In the genomic region with DNA sequence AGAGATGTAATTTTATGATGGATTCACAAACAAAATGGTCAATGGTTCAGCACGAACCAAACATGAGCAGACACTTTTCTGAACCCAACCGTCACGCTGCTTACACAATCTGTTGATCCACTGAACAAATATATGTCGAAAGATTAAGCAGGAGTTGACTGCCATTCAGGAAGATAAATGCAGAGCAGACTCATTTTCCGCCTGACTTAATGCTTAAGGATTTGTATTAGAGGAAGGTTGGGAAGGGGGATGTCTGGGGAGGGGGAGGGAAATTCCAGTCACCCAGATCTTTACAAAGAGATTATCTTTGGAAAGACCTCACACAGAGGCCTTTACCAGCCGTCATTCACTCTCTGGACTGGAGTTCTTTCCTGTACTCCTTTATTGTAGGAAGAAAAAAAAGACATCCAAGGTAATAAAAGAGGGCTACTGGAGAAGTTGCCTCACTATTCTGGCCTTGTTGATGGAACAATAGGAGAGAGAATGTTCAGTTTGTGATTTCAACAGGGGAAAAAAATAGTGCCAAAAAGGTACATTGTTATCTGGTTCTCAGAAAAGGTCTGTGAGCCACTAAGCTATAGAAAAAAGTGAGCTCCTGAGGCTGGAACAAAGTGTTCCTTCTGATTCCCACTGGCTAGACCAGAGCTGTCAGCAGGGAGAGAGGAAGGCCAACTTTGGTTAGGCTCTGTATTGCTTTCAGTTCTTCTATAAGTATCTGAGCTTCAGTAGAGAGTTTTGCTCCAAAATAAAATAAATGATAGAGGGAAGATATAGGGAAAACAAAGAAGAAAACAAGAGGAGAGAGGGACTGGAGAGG, we compare ENCODE assay signal across 11 mouse cellular contexts.
DNase-seq lines count a peak whose midpoint lies in the region; ATAC-seq lines count a peak whose summit lies in the region.
"Had no signal": no experiment of that assay in that cellular context is flagged by ENCODE, and none has a peak within 500 bp of the region (broad histone marks: within the 10 kb centered on the region; RNA-seq: fewer than 3 reads in every experiment).

No protein-coding gene starts in this region.

- intact Hi-C loops in left cerebral cortex, postnatal 25 days (cut with DNase I) = loop anchor here (10.0 kb wide), 1 partner anchor 995 kb away; no protein-coding TSS in a partner anchor

- 23% methylated on average over 6 of the region's 6 CpGs for WGBS in heart, embryonic 12.5 days
- WGBS in hindbrain, embryonic 14.5 days = 6% methylated on average over 6 of the region's 6 CpGs
- WGBS in midbrain, embryonic 14.5 days = 3% methylated on average over 6 of the region's 6 CpGs

- H3K4me3 ChIP-seq in heart, embryonic 12.5 days = no peak overlapping the region
- H3K4me3 ChIP-seq in hindbrain, embryonic 14.5 days (replicated peaks; ENCODE audit: low read length) = no peak overlapping the region
- no peak overlapping the region for H3K4me3 ChIP-seq in midbrain, embryonic 14.5 days (replicated peaks; ENCODE audit: low read depth, low read length)
- H3K4me3 ChIP-seq: heart, adult 2 months; limb, embryonic 13.5 days had no signal

- no peak for ATAC-seq in heart, embryonic 12.5 days (ENCODE audit: insufficient number of reproducible peaks, low FRiP score)
- peak; percentile 59; the same call in 1 of the 2 replicates for ATAC-seq in hindbrain, embryonic 14.5 days (ENCODE audit: low FRiP score)
- ATAC-seq in midbrain, embryonic 14.5 days (ENCODE audit: low FRiP score, low TSS enrichment) = peak; percentile 53

- no peaks in the 10 kb centered on the region for H3K27me3 ChIP-seq in heart, embryonic 12.5 days (replicated peaks)
- H3K27me3 ChIP-seq in hindbrain, embryonic 14.5 days (ENCODE audit: control insufficient read depth, insufficient read depth, low read length) = peaks cover 45% of the 10 kb centered on the region
- H3K27me3 ChIP-seq in midbrain, embryonic 14.5 days (ENCODE audit: control insufficient read depth, insufficient read depth, low read length) = peaks cover 50% of the 10 kb centered on the region
- H3K27me3 ChIP-seq: limb, embryonic 13.5 days had no signal

- H3K27ac ChIP-seq in heart, embryonic 12.5 days (ENCODE audit: poor library complexity, severe bottlenecking) = no peak overlapping the region
- no peak overlapping the region for H3K27ac ChIP-seq in hindbrain, embryonic 14.5 days
- no peak overlapping the region for H3K27ac ChIP-seq in midbrain, embryonic 14.5 days (replicated peaks; ENCODE audit: low read depth, low read length)
- H3K27ac ChIP-seq: heart, adult 2 months; limb, embryonic 13.5 days had no signal

- H3K4me2 ChIP-seq in heart, embryonic 12.5 days = no peak overlapping the region
- no peak overlapping the region for H3K4me2 ChIP-seq in hindbrain, embryonic 14.5 days (replicated peaks)
- no peak overlapping the region for H3K4me2 ChIP-seq in midbrain, embryonic 14.5 days (ENCODE audit: low read length)
- H3K4me2 ChIP-seq: limb, embryonic 13.5 days had no signal

- DNase-seq in heart, adult 11 months = peak; percentile 5
- peak; percentile 24 for DNase-seq in embryo, embryonic 11.5 days (ENCODE audit: low read depth, low spot score)
- no peak for DNase-seq in hindbrain, embryonic 14.5 days (ENCODE audit: low spot score)
- DNase-seq in midbrain, embryonic 14.5 days = peak; percentile 65
- DNase-seq in right cerebral cortex, postnatal 4 days = no peak
- DNase-seq in left cerebral cortex, postnatal 25 days (ENCODE audit: low spot score in 2 of 2) = no peak
- DNase-seq in c-Kit-positive CD71-positive TER-119-positive erythroid progenitor cells, embryonic 14.5 days (ENCODE audit: low spot score) = no peak
- DNase-seq: heart, adult 2 months; kidney, postnatal 36 days had no signal

- H3K4me1 ChIP-seq in heart, embryonic 12.5 days (replicated peaks) = no peaks in the 10 kb centered on the region
- H3K4me1 ChIP-seq in hindbrain, embryonic 14.5 days (replicated peaks; ENCODE audit: control insufficient read depth, insufficient read depth, low read length) = no peaks in the 10 kb centered on the region
- peaks cover 5% of the 10 kb centered on the region; the same call in 1 of the 2 replicates for H3K4me1 ChIP-seq in midbrain, embryonic 14.5 days (ENCODE audit: control insufficient read depth, insufficient read depth, low read length)
- H3K4me1 ChIP-seq: limb, embryonic 13.5 days had no signal

- H3K9me3 ChIP-seq in heart, embryonic 12.5 days (replicated peaks) = no peaks in the 10 kb centered on the region
- H3K9me3 ChIP-seq in hindbrain, embryonic 14.5 days (ENCODE audit: control insufficient read depth, low read length) = no peaks in the 10 kb centered on the region
- peaks cover 3% of the 10 kb centered on the region; the same call in 1 of the 2 replicates for H3K9me3 ChIP-seq in midbrain, embryonic 14.5 days (ENCODE audit: control insufficient read depth, low read length)
- H3K9me3 ChIP-seq: limb, embryonic 13.5 days had no signal

- no peaks in the 10 kb centered on the region for H3K36me3 ChIP-seq in heart, embryonic 12.5 days
- no peaks in the 10 kb centered on the region for H3K36me3 ChIP-seq in hindbrain, embryonic 14.5 days (replicated peaks; ENCODE audit: control insufficient read depth, insufficient read depth)
- no peaks in the 10 kb centered on the region for H3K36me3 ChIP-seq in midbrain, embryonic 14.5 days (ENCODE audit: control insufficient read depth, insufficient read depth, low read length)
- H3K36me3 ChIP-seq: limb, embryonic 13.5 days had no signal

- no peak overlapping the region for H3K9ac ChIP-seq in heart, embryonic 12.5 days
- H3K9ac ChIP-seq in hindbrain, embryonic 14.5 days = no peak overlapping the region
- no peak overlapping the region for H3K9ac ChIP-seq in midbrain, embryonic 14.5 days (replicated peaks; ENCODE audit: low read length)
- H3K9ac ChIP-seq: limb, embryonic 13.5 days had no signal

Comparison
In these comparisons a context has a peak if more than half of its experiments do, and no peak if none do; other contexts are left out.
1. DNase-seq: peak in heart, adult 11 months (single experiment), embryo, embryonic 11.5 days (single experiment) and midbrain, embryonic 14.5 days (single experiment); none in hindbrain, embryonic 14.5 days (single experiment), right cerebral cortex, postnatal 4 days (single experiment), left cerebral cortex, postnatal 25 days (0 of 2) and c-Kit-positive CD71-positive TER-119-positive erythroid progenitor cells, embryonic 14.5 days (single experiment).